Mouse (Mus musculus): ENCODE measurements at regions not wholly inside any gene's neighbourhood (a gene's known extent, or its start where the extent isn't known, plus 50 kb on each side); places are given as distances from the start of the nearest gene placed in this dataset.
"Not testable (repeated sequence)": the region's sequence is repeated elsewhere in the genome, so short reads cannot be mapped to it uniquely, and the experiment has no call there.

- DNase-seq = no peak
Observed at GRCm38 (mm10) chr17:16516173-16516572, 547.7 kb upstream of the Zfp960 start.

- DNase-seq = no peak
Observed at GRCm38 (mm10) chr17:16493951-16494350, 570.0 kb upstream of the Zfp960 start.

GRCm38 (mm10) chr17:16493546-16493945 lies 570.4 kb upstream of the Zfp960 start:
- DNase-seq = no peak

- DNase-seq = no peak
Observed at GRCm38 (mm10) chr17:16492551-16492950, 571.4 kb upstream of the Zfp960 start.

GRCm38 (mm10) chr17:16486355-16486754 lies 577.6 kb upstream of the Zfp960 start:
- no peak for DNase-seq

GRCm38 (mm10) chr17:16483976-16484375 lies 579.9 kb upstream of the Zfp960 start:
- DNase-seq = no peak

- DNase-seq = no peak
Observed at GRCm38 (mm10) chr17:16481722-16482121, 582.2 kb upstream of the Zfp960 start.

- DNase-seq = no peak
Observed at GRCm38 (mm10) chr17:16480579-16480978, 583.3 kb upstream of the Zfp960 start.

GRCm38 (mm10) chr17:16461208-16461607 lies 602.7 kb upstream of the Zfp960 start:
- no peak for DNase-seq

GRCm38 (mm10) chr17:16453098-16453497 lies 610.8 kb upstream of the Zfp960 start:
- DNase-seq = no peak

GRCm38 (mm10) chr17:16444562-16444961 lies 613.7 kb upstream of the Rgmb start:
- DNase-seq = no peak

- no peak for DNase-seq
Observed at GRCm38 (mm10) chr17:16395193-16395612, 564.4 kb upstream of the Rgmb start.

GRCm38 (mm10) chr17:16374855-16375221 lies 544.0 kb upstream of the Rgmb start:
- not testable (repeated sequence) for DNase-seq

GRCm38 (mm10) chr17:16374119-16374854 lies 543.4 kb upstream of the Rgmb start:
- DNase-seq = not testable (repeated sequence)

GRCm38 (mm10) chr17:16372976-16373375 lies 542.1 kb upstream of the Rgmb start:
- DNase-seq = no peak

GRCm38 (mm10) chr17:16344061-16344460 lies 513.2 kb upstream of the Rgmb start:
- DNase-seq = no peak

- no peak for DNase-seq
Observed at GRCm38 (mm10) chr17:16342785-16343184, 511.9 kb upstream of the Rgmb start.

GRCm38 (mm10) chr17:16339720-16340470 lies 509.1 kb upstream of the Rgmb start:
- DNase-seq = peak; percentile 21

- DNase-seq = no peak
Observed at GRCm38 (mm10) chr17:16311914-16312313, 481.1 kb upstream of the Rgmb start.

GRCm38 (mm10) chr17:16311196-16311873 lies 480.5 kb upstream of the Rgmb start:
- no peak for DNase-seq

- no peak for DNase-seq
Observed at GRCm38 (mm10) chr17:16301776-16302175, 470.9 kb upstream of the Rgmb start.

- DNase-seq = no peak
Observed at GRCm38 (mm10) chr17:16298553-16298952, 467.7 kb upstream of the Rgmb start.
